Mouse (Mus musculus) layer of hippocampus, postnatal 25 days (tissue): ENCODE data around the gene Fth1. TPM values are rescaled to one million over a fixed set of nuclear protein-coding genes. Genes with fewer than 3 reads are reported as not detected.

Experiments used
- DNase-seq, 2 experiments: peaks; one replicate each; pipeline ENCODE4 v3.0.0; 2022; ENCODE audit warnings: mixed read lengths in 2 of 2, low spot score in 1 of 2; ENCODE audit errors: extremely low spot score in 1 of 2
- total RNA-seq, 2 experiments: library from RNA; stranded (reverse); gene quantifications; 2 replicates each; pipeline ENCODE4 v1.2.3; 2021

Gene Fth1
- total RNA-seq, 2 experiments from 2014 or later, result 2,794 to 3,082 TPM

DNA sequence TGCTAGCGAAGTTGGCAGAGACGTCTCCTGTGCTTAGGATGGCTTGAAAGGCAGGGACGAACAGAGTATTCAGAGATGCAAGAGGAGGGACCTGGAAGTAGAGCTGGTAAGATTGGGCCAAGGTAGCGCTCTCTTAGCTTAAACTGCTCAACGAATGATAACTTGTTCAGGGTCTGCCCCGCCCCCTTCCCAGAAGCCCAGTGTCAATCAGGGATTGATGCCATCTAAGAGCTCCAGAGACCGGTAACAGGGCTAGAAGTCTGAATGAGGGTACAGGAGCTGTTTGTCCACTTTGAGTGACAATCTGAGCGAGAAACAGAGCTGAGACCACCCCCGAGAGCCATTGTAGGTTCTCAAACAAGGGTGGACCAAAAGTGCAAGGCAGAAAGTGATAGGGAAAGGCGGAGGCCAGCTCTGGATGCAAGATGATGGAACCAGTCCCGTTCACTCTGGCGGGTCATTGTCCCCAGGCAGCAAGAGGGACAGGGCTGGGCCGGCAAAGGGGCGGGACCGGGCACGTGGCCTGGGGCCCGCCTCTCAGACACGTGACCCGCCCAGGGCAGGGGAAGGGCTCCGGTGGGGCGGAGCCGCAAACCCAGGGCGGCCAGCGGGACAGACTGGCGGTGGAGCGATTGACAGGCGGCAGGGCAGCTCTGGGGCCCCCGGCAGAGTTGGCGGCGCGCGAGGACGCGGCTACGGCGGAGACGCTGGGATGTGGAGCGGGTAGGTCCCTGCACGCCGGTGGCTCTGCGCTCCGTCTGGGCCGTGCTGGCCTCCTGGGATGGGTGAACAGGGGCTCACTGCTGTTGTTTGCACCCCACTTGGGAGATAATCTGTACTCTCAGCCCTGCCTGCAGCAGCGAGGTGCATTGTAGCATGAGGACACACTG is 37.5 kb downstream of the Fth1 start:
- peak; percentile 62 to 70 for DNase-seq

GRCm38 (mm10) chr19:10018527-10018818 is 38.1 kb downstream of the Fth1 start:
- no peak for DNase-seq

GRCm38 (mm10) chr19:10019214-10019760 is 38.9 kb downstream of the Fth1 start:
- no peak for DNase-seq

- DNase-seq, result no peak
Observed at GRCm38 (mm10) chr19:10021981-10022380, 41.6 kb downstream of the Fth1 start.

DNA sequence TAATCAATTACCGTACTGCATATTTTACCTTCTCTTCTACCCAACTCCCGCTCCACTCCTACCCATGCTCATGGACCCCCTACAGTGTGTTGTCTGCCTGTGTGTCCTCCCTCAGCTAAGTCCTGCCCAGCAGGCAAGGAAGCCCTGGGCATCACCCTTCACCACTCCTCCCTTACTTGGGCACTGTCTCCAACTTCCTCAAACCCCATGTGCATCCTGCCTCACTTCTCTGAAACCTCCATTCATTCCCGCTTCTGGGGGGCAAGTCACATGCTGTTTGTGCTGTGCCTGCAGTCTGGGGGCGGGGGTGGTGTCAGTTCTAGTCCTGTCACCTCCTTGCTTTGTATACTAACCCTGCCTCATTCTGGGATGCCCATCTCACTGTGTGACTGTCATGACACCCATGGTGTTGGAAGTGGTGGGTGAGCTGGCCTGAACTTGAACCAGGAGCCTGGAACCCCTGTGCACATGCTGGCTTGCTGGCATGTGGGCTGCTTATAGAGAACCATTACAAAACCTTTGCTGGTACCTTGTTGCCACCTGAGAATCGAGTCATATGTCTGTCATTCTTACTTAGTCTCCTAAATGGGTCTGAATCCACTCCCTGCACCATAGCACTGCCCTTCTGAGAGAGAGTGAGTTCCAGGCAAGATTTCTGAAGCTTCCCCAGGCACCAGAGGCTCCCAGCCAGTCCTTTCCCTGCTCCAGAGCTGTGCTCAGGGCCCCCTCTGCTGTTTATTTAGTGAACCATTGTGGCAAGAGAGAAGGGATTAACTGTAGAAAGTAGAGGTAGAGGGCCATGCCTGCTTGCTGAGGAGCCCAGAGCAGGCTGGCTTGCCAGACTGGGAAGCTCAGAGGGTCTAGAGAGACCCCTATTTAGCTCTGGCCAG is 42.3 kb downstream of the Fth1 start:
- peak in 1 of 2 experiments; percentile 51 for DNase-seq

DNA sequence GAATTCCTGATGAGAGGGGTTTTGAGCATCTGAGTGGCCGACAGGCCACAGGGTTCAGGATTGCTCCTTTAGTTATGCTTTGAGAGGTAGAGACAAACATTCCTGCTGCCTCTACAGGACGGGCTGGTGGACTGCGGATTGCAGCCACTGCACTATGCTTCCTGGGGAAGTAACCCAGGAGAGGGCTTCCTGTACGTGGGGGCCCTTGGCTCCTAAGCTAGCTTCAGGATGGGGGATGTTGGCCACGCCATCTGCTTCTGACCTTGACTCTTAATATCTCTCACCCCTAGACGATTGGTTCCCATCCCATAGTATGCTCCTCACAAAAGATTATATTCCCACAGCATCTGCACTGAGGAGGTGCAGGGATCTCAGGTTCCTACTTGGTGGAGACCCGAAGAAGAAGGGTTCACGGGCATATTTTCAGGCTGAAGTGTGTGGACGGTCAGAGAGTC is 42.9 kb downstream of the Fth1 start:
- DNase-seq, result no peak

- DNase-seq, result no peak
Observed at GRCm38 (mm10) chr19:10025169-10025875, 44.9 kb downstream of the Fth1 start.

DNA sequence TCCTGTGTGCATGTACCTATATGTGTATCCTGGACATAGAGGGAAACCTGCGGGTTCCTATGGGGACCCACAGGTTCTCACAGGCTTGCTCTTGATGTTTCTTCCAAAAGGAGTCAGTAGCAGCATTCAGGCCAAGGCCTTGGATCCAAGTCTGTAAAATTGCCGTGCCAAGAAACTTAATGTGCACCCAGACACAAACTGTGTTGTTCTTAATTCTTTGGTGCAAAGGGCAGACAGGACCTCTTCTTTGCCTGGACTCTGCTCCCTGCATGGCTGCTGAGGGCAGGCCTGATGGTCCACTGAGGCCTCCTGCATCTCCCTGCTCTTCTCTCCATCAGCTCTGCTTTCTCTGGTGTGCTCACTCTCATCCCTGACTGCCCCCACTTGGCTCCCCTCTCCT is 49.3 kb downstream of the Fth1 start:
- no peak for DNase-seq

DNA sequence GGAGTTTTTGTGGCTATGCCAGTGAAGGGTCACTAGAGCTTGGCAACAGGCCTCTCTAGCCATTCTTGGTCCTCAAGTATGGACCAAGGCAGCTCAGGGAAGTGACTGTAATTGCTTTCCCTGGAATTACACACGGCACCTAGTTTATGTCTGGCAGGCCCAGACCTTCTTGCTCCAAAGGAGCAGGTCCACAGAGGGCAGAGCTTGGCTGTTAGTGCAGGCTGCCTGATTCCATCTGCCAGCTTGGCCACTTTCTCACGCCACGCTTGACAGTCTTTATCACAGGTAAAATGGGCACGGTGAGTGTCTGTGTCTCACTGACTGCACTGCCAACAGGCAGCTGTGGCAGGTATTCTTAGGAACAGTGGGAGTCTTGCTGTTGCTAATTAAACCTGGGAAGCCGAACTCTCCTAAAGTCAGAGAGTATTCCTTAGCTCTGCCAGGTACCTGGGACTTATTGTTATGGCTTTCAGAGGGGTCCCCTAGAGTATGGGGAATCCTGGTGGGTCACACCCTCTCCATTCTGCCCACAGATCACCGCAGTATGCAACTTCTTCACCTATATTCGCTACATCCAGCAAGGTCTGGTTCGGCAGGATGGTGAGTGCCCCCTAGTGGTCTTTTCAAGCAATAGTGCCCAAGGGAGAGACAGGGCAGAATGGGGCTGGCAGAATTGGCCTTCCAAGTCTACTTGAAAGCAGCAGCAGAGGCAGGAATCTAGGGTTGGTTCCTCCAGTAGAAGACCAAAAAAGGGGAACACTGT is 53.0 kb downstream of the Fth1 start:
- DNase-seq, result peak in 1 of 2 experiments; percentile 45

DNA sequence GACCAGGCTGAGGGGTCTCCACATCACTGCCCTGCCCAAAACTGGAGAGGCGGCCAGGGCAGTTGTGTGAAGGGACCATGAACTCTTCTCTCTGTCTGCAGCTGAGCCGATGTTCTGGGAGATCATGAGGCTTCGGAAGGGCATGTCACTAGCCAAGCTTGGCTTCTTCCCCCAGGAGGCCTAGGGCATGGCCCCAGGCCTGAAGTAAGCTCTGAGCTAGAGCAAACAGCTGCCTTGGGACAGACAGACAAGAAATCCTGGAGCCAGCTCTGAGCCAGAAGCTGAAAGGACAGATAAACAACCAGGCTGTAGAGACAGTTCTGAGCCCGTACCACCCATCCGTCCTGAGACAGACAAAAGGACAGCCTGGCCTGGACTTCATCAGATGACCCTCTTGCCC is 54.0 kb downstream of the Fth1 start:
- no peak for DNase-seq

Other genes with a start within 250 kb of the Fth1 start
- not detected for gene Scgb2a2, start 133.0 kb upstream of the Fth1 start, total RNA-seq
- 10 to 100 TPM; 13.2 to 14.8 TPM for gene Incenp, start 81.0 kb upstream of the Fth1 start, total RNA-seq
- under 1 TPM; 0.85 to 0.96 TPM for gene Best1, start 21.0 kb downstream of the Fth1 start, total RNA-seq
- 1 to 10 TPM; 9.3 TPM for gene Rab3il1, start 21.1 kb downstream of the Fth1 start, total RNA-seq
- gene Fads3, start 61.0 kb downstream of the Fth1 start, total RNA-seq, result 10 to 100 TPM; 26.3 to 27.9 TPM
- gene Fads2, start 121.1 kb downstream of the Fth1 start, total RNA-seq, result 100 to 1,000 TPM; 164 to 182 TPM
- gene Fads1, start 202.3 kb downstream of the Fth1 start, total RNA-seq, result 100 to 1,000 TPM; 181 to 195 TPM
- 10 to 100 TPM; 84.3 to 92.4 TPM for gene Tmem258, start 223.4 kb downstream of the Fth1 start, total RNA-seq
- 1 to 10 TPM; 9.1 to 9.4 TPM for gene Fen1, start 223.6 kb downstream of the Fth1 start, total RNA-seq